Mouse (Mus musculus): ENCODE results near the gene Med6.

Gene Med6

DNA sequence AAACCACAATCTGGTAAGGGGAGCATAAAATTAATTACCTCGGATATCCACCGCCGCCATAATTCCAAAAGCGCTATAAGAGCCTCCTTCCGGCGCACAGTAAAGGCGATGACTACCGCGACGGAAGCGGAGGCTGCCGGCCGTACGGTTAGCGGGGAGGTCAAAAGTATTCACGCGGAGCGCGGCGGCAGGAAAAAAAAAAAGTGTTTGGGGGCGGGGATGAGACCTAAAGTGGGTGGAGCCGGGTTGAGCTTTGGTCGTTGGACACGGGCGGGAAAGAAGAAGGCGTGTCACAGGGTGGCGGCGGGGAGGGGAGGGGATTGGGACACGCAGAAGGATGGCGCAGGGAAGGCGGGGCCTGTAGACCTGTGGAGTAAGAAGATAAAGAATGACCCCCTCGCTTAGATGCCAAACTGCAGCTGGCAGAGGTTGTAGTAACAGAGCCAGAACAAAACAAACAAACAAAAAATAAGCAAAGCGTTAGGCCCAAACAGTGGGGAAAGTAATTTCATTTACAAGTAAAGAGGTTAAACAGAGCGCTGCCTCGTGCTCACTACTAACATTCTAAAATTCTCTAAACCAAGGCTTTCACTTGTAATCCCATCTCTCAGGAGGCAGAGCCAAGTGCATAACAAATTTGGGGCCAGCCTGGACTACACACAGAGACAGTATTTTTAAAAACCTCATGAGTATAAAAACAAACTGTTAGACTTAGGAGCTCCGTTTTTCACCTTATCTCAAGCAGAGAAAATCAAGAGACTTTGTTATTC is at the start of gene Med6:
Gene Med6, minus strand, starts transcription at position 107 of the 770 bp plus-strand sequence.
- DNase-seq (ENCODE audit: low spot score in 2 of 2): peak; percentile 86 to 89

- peak in 1 of 2 experiments; percentile 18 for DNase-seq (ENCODE audit: low spot score in 2 of 2)
Observed at GRCm38 (mm10) chr12:81642361-81643082, 47.7 kb upstream of the Med6 start.

DNA sequence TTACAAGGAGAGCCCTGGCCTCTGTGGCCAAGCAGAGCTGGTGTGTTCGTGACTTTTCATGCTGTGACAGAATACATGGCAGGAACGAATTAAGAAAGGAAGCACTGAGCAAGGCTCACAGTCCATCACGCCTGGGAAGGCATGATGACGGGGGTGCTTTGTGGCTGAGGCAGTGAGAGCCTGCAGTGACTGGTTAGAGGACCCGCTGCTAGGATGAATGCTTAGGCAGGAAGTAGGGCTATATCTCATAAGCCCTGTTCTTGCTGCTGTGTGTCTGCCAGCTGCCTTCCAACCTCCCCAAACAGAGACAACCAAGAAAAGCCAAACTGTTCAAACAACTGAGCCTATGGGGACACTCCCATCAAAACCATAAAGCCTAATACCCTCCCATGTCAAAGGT is 45.8 kb upstream of the Med6 start:
- DNase-seq (ENCODE audit: low spot score in 2 of 2): no peak

DNA sequence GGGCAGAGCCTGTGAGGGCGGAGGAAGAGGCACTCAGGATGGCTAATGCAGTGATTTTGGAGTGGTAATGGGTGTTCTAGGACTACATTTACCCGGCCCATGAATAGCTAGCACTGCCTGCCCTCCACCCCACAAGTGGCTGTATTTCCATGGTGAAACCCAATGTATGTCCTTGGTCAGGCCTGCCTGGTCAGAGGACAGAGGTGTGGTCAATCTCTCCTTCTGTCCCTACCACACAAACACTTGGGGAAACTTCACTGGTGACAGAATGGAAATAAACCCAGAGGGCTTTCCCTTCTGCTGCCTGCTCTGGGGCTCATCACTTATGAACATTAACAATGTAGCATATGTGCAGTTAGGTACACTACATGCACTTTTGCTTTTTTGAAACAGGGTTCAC is 38.4 kb upstream of the Med6 start:
- no peak for DNase-seq (ENCODE audit: low spot score in 2 of 2)

- DNase-seq (ENCODE audit: low spot score in 2 of 2): peak; percentile 39 to 44
Observed at GRCm38 (mm10) chr12:81631661-81632401, 37.0 kb upstream of the Med6 start.

DNA sequence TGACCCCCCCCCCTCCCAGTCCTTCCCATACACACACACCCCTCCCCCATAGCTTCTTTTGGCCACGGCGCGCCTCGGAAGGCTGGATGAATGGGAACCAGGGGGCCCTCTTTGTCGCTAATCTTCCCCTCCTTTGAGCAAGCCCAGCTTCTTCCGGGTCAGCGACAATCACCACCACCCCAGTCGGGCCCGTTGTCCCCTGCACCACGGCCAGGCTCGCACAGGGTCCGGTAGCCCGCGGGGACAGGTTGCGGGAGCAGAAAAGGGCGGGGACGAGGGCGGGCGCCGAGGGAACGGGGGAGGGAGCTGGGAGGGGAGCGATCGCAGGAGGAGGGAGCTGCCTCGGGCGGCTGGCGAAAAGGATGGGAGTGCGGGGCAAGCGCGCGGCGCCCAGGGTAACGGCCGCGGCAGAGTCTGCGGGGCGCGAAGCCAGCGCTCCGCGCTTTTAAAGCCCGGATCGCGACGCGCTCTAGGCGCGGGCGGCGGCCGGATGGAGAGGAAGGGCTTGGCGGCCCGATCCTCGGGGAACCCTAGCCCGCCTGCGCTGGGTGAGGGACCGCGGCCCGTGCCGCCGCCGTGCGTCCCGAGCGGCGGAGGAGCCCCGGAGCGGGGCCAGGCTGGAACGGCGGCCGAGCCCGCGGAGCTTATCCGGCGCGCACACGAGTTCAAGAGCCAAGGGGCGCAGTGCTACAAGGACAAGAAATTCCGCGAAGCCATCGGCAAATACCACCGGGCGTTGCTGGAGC is 36.3 kb upstream of the Med6 start, which contains the start of gene Ttc9:
Gene Ttc9, plus strand, starts transcription at position 335 of the 746 bp plus-strand sequence.
- DNase-seq (ENCODE audit: low spot score in 2 of 2): peak; percentile 36 to 62

GRCm38 (mm10) chr12:81630520-81630914 is 35.7 kb upstream of the Med6 start:
- DNase-seq (ENCODE audit: low spot score in 2 of 2): peak; percentile 73 to 75

- no peak for DNase-seq (ENCODE audit: low spot score in 2 of 2)
Observed at GRCm38 (mm10) chr12:81628091-81628490, 33.3 kb upstream of the Med6 start.

DNA sequence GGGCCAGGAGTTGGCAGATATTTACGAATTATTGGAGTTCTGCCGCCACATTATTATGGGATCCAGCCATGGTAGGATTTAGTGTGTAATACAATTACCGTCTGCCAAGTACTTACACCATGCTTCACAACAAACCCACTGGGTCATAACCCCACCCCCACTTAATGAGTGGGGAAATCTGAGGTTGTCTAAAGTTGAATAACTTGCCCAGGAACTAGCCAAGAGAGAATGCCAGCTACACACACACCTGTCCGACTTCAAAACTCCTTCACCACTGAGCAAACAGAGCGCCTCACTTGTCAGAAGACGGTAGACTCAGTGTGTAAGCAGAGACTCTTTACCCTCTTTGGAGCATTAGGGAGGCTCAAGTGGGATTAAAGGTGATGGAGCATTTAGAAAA is 32.6 kb upstream of the Med6 start:
- DNase-seq (ENCODE audit: low spot score in 2 of 2): no peak

DNA sequence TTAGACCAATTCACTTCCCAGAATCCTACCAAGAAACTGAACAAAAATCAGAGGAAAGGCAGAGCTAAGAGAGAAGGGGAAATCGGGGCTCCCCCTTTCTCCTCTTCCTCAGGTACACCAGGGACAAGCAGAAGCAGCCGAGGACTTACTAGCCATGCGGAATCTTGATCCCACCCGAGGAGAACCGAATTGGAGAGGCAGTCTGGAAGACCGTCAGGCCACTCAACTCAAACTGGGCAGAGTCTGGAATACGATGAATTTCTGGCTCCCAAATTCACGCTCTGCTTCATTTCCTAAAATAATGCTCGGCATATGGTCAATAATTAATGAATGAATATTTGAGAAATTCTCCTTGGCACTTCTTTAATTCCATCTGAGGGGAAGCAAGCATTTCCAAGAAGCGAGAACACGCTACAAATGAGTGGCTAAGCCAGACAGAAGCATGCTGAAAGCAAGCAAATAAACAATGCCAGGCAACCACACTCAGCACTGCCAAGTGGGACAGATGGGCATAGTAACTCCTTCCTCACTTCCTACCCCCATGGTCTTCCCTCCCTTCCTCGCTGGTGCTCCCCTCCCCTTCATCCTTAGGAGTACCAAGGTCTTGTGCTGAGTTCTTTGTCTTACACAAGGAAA is 31.5 kb upstream of the Med6 start:
- no peak for DNase-seq (ENCODE audit: low spot score in 2 of 2)

DNA sequence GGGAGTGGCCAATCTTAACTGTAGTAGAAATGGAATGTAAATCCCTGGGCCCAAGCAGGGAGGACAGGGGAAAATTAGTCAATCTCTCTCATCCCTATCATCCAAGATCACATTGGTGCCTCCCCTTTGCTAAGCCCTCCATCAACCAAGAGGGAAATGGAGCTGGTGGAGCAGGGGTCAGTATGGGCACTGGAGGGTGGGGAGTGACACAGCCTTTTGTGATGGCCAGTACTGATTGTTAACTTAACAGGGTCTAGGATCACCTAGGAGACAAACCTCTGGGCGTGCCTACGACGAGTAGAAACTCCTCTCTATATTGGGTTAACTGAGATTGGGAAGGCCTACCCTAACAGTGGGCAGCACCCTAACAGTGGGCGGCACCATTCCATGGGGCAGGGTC is 28.6 kb upstream of the Med6 start:
- DNase-seq (ENCODE audit: low spot score in 2 of 2): no peak

GRCm38 (mm10) chr12:81619302-81619701 is 24.5 kb upstream of the Med6 start:
- peak; percentile 90 to 91 for DNase-seq (ENCODE audit: low spot score in 2 of 2)

DNA sequence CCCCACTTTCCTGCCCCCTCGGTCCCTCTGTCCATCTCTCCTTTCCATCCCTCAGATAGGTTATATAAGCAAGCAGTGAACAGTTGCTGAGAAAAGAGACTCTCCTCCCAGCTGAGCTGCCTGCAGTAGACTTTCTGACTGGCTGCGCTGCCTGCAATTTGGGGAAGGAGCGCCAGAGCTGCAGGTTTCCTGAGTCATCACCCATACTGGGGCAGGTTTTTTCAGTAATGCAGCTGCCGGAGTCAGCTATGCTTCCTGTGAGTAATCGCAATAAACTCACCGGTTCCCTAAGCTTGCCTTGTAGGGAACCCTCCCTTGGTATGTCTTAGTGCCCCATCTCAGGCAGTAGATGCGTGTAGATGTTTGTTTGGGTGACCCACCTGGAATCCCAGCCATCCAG is 22.2 kb upstream of the Med6 start:
- peak; percentile 46 to 61 for DNase-seq (ENCODE audit: low spot score in 2 of 2)

DNA sequence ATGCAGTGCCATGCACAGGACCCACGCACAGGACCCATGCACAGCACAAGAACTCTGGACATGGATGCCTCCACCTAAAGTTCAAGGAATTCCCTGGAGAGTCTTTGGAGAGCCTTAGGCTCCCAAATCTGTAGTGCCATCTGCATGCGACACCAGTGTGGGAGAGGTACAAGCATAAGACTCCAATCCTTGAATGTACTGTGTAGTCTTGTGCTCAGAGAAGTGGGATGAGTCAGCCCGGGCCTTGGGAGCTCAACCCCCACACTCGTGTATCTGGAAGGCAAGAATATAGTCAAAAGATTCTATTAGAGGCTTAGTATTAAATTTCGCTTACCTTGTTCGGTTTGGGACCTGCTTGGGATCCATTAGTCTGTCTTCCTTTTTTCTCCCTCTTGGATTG is 21.0 kb upstream of the Med6 start:
- DNase-seq (ENCODE audit: low spot score in 2 of 2): peak; percentile 31 to 39

DNA sequence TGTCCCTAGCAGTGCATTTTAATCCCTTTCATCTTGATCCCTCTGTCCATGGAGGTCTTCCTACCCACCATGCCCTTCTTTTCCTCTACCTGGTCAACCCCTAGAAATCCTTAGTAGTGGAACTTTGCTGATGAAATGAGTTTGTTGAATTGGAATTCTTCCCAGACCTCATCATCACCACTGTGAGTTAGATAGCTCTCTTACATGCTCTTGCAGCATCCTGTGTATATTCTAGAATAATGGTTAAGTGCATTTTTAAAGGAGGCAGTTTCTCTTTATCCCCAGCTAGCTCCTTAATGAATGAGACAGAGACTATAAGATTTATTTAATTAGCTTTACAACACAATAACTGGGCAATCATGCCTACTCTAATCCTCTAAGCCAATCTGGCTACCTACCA is 14.6 kb upstream of the Med6 start:
- no peak for DNase-seq (ENCODE audit: low spot score in 2 of 2)

GRCm38 (mm10) chr12:81604995-81605784 is 10.4 kb upstream of the Med6 start:
- no peak for DNase-seq (ENCODE audit: low spot score in 2 of 2)

GRCm38 (mm10) chr12:81596547-81597262 is 1.9 kb upstream of the Med6 start:
- no peak for DNase-seq (ENCODE audit: low spot score in 2 of 2)

DNA sequence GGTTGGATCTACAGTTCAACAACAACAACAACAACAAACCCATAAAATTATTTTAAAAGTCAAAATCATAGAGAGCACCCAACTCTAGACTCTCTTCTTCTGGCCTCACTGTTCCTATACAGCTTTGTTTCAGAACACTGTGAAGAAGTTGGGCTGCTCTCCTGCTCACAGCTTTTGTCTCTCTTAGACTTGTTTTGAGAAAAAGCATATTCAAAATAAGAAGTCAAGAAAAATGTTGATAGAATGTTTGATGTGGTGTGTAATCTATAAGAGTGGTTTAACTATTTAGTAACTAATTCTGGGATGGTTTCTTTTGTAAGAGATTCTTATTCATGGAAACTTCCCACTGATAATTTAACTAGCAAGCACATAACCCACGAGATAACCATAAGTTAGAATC is 26.4 kb downstream of the Med6 start, which contains the start of gene Adam21:
Gene Adam21, minus strand, starts transcription at position 101 of the 400 bp plus-strand sequence.
- no peak for DNase-seq (ENCODE audit: low spot score in 2 of 2)

DNA sequence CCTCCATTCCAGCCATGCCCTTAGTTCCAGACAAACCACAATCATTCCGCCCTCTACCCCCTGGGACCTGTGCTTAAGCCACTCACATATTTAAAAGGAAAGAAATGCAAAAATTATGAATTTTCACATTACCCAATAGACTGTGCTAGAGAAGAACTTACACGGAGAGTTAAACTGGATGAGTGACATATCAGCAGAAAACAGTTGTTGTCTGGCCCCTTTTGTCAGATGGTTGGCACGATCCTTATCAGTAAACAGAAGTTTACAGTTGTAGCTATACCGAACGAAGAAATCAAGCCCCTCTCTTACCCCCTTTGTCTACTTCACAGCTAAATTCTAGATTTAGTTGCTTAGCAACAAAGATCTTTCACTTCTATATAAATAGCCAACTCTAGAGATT is 26.9 kb downstream of the Med6 start:
- DNase-seq (ENCODE audit: low spot score in 2 of 2): no peak

- no peak for DNase-seq (ENCODE audit: low spot score in 2 of 2)
Observed at GRCm38 (mm10) chr12:81564173-81564572, 30.6 kb downstream of the Med6 start.
